Mouse (Mus musculus) cerebellum, adult 18-20 months (tissue): ENCODE data around the gene Tspo.

Source experiments
- DNase-seq, 2 experiments: peaks; one replicate each; pipeline ENCODE4 v3.0.0; 2021

Tspo gene

GRCm38 (mm10) chr15:83584741-83585220 lies 21.4 kb downstream of the Tspo start:
- no peak for DNase-seq

DNA sequence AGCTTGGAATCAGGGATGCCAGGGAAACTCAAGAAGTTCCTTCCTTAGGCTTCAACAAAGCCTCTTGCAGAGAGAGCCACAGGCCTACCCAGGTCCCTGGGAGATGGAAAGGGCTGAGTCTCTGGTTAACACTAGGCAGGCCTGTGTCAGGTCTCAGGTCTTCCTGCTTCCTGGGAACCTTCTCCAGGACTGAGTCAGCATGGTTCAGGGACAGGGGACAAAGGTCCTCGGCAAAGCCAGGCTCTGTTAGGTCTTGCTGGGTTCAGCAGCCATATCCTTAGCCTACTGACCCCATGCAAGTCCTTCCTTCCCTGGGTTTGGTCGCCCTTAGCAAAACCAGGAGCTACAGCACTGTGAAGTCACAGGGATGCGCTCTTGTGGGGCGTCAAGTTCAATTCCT lies 27.4 kb downstream of the Tspo start:
- DNase-seq: no peak

- DNase-seq: no peak
These were observed 28.4 kb downstream of the Tspo start for GRCm38 (mm10) chr15:83591758-83592157.

DNA sequence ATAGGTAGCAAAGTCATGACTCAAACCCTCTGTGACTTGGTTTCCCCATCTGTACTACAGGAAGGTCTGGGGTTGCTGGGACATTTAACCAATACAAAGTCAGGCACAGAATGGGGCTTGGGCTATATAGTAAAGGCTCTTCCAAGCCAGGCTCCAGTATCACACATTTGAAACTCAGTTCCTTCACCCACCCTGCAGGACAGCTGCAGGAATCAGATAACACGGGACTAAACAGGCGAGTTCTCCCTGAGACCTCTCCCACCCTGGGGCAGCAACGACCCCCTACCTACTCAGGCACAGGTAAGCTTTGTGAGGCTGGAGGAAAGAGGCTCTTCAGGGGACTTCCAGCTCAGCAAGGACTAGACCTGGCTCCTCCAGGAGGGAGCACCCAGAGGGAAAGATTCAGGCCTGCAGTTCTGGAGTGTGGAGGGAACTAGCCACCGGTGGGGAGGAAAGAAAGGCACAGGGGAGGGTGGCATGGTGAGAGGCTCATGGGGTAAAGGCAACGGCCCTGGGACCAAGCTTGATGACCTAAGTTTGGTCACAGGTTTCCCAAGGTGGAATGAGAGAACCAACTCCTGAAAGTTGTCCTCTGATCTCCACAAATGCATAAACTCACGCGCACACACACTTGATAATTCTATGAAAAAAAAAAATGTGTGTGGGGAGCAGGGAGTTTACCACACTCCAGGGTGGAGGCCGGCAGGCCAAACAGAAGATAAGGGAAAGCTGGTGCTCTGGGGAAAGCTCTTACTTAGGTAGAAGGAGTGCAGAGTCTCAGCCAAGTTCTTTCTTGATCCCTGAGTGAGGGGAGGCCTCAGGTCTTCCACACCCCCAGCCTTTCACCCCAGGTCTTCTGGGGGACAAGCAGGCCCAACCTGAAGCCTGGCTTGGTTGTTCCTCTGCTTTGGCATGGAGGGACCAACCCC lies 29.1 kb downstream of the Tspo start:
- no peak for DNase-seq

- no peak for DNase-seq
These were observed 29.8 kb downstream of the Tspo start for GRCm38 (mm10) chr15:83593189-83593585.

DNA sequence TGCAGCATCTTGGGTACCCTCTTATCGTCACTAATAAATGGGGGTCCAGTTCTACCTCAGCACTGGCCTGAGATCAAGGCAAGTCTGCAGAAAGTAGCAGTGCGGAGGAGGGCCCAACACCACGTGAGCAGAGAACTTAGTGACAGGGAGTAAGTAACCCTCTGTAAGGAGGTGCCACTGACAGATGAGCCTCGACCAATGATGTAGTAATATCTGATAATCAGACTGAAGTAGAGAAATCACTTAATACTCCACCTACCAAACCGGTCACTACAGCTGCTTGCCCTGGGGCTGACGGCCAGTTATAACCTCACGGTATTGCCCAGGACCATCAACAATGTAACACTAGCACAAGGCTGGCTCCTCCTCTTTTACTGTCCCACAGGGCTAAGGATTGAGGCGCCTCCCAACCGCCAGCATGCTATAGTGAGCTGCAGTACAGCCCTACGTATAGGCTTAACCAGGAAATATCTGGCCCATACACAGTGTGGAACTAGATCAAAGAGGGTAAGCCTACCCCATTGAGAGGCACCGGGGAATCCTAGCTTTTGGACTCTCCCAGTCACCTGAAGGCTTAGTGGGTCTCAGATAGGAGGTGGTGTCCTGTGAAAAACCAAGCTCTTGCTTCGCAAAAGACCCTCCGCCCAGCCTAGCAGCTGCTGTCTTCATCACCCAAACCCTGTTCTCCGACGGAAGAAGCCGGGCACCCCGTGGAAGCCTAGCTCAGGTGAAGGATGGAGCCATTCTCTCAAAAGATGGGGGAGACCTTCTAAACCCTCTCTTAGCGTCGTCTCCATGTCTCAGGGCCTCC lies 30.5 kb downstream of the Tspo start:
- DNase-seq: no peak

DNA sequence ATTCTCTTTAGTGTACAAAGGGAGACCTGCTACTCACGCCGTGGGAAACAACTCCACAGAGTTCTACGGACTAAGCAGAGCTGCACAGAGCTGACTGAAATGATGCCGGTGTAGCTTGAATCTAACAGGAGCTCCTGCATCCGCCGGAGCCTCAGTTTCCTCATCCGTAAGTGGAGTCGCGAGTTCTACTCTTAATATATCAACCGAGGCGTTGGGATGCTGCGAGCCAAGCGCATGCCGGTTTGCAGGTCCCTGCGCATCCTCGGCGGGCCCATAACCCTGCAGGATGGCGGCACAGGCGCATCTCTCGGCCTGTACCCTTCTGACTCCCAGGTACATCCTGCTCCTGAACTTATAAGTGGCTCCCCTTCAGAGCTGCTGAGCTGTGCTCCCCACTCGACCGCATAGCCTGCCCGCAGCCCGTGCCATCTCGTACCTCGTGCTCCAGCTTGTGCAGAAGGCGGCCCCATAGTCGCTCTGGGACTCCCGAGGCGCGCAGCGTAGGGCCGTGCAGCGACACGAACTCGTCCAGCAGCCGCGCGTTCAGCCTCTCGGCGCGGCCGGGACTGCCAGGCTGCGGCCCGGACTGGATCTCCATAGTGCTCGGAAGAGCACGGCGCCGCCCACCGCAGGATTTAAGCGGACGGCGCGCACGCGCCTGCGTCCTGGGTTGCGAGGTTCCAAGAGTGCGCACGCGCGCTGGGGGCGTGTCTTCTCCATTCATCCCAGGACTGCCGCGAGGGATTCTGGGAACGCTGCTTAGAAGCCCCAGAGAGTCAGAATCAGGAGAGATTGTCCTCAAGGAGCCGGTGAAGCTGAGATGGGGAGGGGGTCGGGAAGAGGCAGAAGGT lies 31.3 kb downstream of the Tspo start, which contains the start of gene Ttll12:
TSS of gene Ttll12 (minus strand) at position 645 of the 851 bp plus-strand sequence.
- DNase-seq: peak; percentile 95 to 98

DNA sequence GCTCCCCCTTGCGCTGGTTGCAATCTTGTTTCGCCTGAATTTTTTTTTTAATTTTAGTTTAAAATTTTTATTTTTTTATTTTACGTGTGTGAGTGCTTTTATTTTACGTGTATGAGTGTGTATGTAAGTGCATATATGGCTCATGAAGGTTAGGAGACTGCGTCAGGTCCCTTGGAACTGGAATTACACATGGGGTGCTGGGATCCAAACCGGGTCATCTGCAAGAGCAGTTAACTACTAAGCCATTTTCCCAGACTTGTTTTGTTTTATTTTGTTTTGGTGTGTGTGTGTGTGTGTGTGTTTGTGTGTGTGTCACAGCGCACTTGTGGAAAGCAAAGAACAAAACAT lies 31.9 kb downstream of the Tspo start:
- no peak for DNase-seq

DNA sequence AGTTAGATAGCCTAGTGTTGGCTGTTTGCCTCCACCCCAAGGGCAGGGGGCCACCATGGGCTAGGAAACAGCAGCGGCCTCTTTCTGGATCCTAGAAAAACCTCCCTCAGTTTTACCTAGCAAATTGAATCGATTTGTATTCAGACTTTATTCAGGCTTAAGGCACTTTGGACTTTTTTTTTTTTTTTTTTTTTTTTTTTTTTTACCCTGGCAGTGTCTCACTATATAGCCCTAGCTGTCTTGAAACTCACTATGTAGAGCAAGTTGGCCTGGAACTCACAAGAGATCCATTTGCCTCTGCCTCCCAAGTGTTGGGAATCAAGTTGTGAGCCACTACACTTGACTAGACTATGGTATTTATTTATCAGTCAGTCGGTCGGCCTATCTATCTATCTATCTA lies 33.4 kb downstream of the Tspo start:
- no peak for DNase-seq

DNA sequence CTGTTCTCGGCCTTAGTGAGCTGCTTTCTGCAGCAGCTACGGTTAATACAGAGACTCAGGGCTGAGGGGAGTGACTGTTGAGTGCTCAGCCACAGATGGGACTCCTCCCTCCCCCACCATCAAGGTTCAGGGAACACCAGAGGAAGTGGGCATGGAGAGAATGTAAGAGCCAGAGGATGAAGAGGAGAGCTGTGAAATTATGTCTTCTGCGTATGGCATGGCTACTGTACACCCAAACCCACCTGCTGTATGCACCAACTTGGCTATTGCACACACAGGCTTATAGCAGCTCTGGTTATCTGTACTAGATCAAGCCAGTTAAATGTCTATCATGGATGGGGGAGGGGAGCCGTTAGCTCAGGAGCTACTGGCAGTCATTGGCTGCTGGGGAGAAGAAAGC lies 37.8 kb downstream of the Tspo start:
- no peak for DNase-seq

GRCm38 (mm10) chr15:83602372-83603045 lies 39.1 kb downstream of the Tspo start:
- no peak for DNase-seq

DNA sequence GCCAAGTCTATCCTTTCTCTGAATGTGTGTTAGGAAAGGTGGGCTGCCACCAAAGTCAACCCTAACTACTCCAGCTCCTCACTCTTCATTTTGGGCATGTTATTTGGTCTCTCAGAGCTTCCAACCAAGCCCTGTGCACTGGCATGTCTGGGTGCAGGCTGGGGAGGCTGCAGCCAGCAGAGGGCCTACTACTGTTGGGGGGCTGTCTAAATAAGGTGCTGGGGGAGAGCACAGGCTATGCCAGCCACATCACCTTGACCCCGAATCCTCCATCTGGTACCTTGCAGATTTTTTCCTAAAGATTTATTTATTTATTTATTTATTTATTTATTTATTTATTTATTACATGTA lies 39.6 kb downstream of the Tspo start:
- no peak for DNase-seq

DNA sequence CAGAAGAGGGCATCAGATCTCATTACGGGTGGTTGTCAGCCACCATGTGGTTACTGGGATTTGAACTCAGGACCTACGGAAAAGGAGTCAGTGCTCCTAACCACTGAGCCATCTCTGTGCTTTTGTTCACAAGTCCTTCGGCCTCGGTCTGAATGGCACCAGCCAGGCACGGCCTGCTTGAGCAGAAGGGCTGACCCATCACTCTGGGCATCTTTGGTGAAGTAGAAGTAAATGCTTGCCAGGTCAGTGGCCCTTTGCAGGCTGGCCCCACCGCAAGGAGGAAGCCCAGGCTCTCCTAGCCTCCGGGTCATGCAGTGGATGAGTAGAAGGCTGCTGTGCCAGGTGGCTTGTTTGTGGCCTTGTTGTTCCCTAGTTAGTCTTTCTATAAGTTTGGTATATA lies 40.0 kb downstream of the Tspo start:
- no peak for DNase-seq

DNA sequence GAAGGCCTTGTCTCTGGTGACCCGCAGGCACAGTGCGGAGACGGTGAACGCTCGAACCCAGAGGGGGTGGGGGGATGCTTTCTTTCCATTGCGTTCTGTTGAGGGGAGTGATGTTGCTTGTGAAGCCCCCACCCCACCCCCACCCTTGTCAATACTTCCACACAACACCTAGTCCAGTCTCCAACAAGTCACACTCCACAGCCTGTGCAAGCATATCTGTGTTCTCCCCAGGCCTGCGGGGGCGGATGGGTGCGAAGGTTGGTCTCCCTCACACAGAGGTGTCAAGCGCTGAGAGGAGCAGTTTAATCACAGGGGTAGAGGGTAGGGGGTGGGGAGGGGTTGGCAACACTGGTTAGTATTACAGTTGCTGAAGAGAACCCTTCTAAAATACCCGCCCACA lies 42.8 kb downstream of the Tspo start:
- no peak for DNase-seq

DNA sequence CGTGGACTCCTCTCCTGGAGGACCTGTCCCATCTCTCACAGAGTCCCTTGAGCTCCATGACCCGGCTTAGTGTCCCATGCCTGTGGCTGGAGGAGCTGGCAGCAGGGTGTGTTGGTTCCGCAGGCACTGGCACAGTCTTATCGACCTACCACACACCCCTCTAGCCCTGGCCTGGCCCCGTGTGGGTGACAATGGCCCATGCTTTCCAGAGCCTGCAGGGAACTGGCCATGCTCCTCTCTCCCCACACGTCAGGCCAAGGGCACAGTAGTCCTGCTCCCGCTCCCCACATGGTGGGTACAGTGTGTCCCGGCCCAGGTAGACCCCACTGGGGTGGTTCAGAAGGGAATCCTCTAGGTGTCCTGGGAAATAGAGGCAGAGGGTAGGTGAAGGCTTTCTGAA lies 43.3 kb downstream of the Tspo start:
- DNase-seq: no peak

GRCm38 (mm10) chr15:83607115-83607802 lies 43.9 kb downstream of the Tspo start:
- DNase-seq: peak; percentile 77 to 78

DNA sequence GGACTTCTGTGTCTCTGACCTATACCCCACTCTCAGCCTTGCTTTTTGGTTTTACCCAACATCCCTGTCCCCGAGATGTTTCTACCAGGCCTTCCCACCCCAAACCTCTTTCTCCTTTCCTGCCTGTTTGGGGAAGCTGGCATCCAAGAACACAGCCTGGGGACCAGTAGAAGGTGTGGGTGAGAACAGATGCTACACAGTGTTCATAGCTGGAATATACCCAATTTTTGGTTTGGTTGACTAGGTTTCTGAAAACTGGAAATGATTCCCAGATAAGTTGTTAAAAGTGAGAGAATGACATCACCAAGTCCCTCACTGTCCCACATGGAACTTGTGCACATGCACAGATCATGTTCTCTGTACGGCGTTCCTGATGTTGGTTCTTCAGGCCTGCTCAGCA lies 51.9 kb downstream of the Tspo start:
- no peak for DNase-seq
